Mouse (Mus musculus) subcutaneous adipose tissue, adult 2 months (tissue): ENCODE data around the gene Snx22. TPM values are rescaled to one million over a fixed set of nuclear protein-coding genes. Genes with fewer than 3 reads are reported as not detected.

Source experiments
- polyA plus RNA-seq: library from polyadenylated mRNA; depleted of rRNA; stranded (reverse); fragments of >200 nt; gene quantifications from 2 replicates; pipeline ENCODE4 v1.2.3, GENCODE M21; 2012; ENCODE audit warnings: low replicate concordance; rRNA removed

Snx22 gene
- 1.6 and 3.5 TPM in 2 replicates for polyA plus RNA-seq

GRCm38 (mm10) chr9:66069583-66069982 lies at the start of gene Snx22:
TSS of gene Snx22 (minus strand) at chr9:66069719.

GRCm38 (mm10) chr9:66059583-66060307 lies 9.8 kb downstream of the Snx22 start, which contains the start of gene Ppib:
TSS of gene Ppib (plus strand) at chr9:66060222.

Other genes with a start within 250 kb of the Snx22 start
- gene Zfp609, start 242.2 kb downstream of the Snx22 start, polyA plus RNA-seq: 7.5 and 12.5 TPM in 2 replicates
- gene Pclaf, start 179.5 kb downstream of the Snx22 start, polyA plus RNA-seq: 0.34 and 9.4 TPM in 2 replicates
- gene Trip4, start 160.9 kb downstream of the Snx22 start, polyA plus RNA-seq: 12.3 and 14.5 TPM in 2 replicates
- gene Csnk1g1, start 160.8 kb downstream of the Snx22 start, polyA plus RNA-seq: 4.9 and 9.0 TPM in 2 replicates
- 202 and 333 TPM in 2 replicates for gene Ppib, start 9.5 kb downstream of the Snx22 start, polyA plus RNA-seq
- 52.9 and 78.0 TPM in 2 replicates for gene Snx1, start 56.9 kb upstream of the Snx22 start, polyA plus RNA-seq
- gene Ciao2a, start 56.9 kb upstream of the Snx22 start, polyA plus RNA-seq: 16.5 and 17.4 TPM in 2 replicates
- gene Dapk2, start 88.5 kb upstream of the Snx22 start, polyA plus RNA-seq: 9.2 and 11.8 TPM in 2 replicates